Mouse (Mus musculus) embryonic facial prominence, embryonic 12.5 days (tissue): Measurements from ENCODE around the gene Pde6h. TPM values are rescaled to one million over a fixed set of nuclear protein-coding genes. Genes with fewer than 3 reads are reported as not detected.
"Not testable (repeated sequence)": the region's sequence is repeated elsewhere in the genome, so short reads cannot be mapped to it uniquely, and the experiment has no call there.

ENCODE experiments used
- ATAC-seq: fragments of 200-750 bp; cut with Nextera tagmentation; 2 replicates; pipeline ENCODE4 v1.8.0; 2017; ENCODE audit not compliant: insufficient number of reproducible peaks, insufficient read depth, low FRiP score, low TSS enrichment
- H3K27ac ChIP-seq: fragments of 300-500 bp; sonication (generic); 2 replicates; pipeline ENCODE4 v1.5.1; 2016; ENCODE audit warnings: mild to moderate bottlenecking
- H3K27me3 ChIP-seq: fragments of 300-500 bp; sonication (generic); 2 replicates; pipeline ENCODE4 v1.6.1; 2016; ENCODE audit warnings: mild to moderate bottlenecking, moderate library complexity
- H3K36me3 ChIP-seq: fragments of 300-500 bp; sonication (generic); 2 replicates; pipeline ENCODE4 v1.6.1; 2016; ENCODE audit warnings: mild to moderate bottlenecking
- H3K4me1 ChIP-seq: fragments of 300-500 bp; sonication (generic); 2 replicates; pipeline ENCODE4 v1.6.1; 2016
- H3K4me2 ChIP-seq: fragments of 300-500 bp; sonication (generic); replicated peaks from 2 replicates; pipeline ENCODE4 v1.6.1; 2016; ENCODE audit warnings: mild to moderate bottlenecking, moderate library complexity
- H3K4me3 ChIP-seq: fragments of 300-500 bp; sonication (generic); 2 replicates; pipeline ENCODE4 v1.5.1; 2016; ENCODE audit warnings: mild to moderate bottlenecking
- H3K9ac ChIP-seq: fragments of 300-500 bp; sonication (generic); 2 replicates; pipeline ENCODE4 v1.6.1; 2016; ENCODE audit warnings: mild to moderate bottlenecking, moderate library complexity
- H3K9me3 ChIP-seq: fragments of 300-500 bp; sonication (generic); 2 replicates; pipeline ENCODE4 v1.6.1; 2016; ENCODE audit warnings: mild to moderate bottlenecking, moderate library complexity
- WGBS: fragments of 180-500 bp; shearing (Covaris S2); methylation state at CpG from one replicate; pipeline ENCODE4 v1.1.7; 2016; 5-methylcytosine and 5-hydroxymethylcytosine counted together
- polyA plus RNA-seq: library from polyadenylated mRNA; unstranded; fragments of >200 nt; fragmentation: Nextera tagmentation; extraction: Ambion mirVana; gene quantifications from 2 replicates; pipeline ENCODE4 v1.2.1, GENCODE M21; 2016

The Pde6h gene
- not detected in 2 replicates for polyA plus RNA-seq

DNA sequence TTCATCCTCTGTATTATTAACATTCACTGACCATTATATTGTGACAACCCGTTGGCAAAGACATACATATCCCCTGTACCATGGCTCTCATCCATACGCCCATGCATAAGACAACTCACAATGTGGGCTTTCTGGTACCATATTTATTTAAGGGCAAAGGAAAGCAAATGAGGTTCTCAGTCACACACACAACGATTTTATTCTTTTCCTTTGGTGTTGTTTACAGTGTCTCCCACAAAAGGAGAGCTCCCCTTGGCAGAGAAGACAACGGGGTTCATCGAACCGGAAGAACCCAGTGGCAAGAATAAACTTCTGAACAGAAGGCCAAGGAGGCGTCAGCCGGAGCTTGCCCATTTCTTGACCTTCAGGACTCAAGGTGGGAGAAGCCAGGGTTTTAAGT is at the start of gene Pde6h:
TSS of gene Pde6h (plus strand) at position 301 of the 400 bp plus-strand sequence.
- Histone ChIP-seq H3K4me3 (no peak within 1 kb of the TSS), H3K27me3 (no peaks in the 10 kb centered on the region), H3K9ac (no peak within 1 kb of the TSS), H3K27ac (no peak within 1 kb of the TSS), H3K36me3 (no peaks in the 10 kb centered on the region), H3K4me1 (no peaks in the 10 kb centered on the region), H3K9me3 (no peaks in the 10 kb centered on the region), H3K4me2 (no peak within 1 kb of the TSS)
- WGBS = 92% methylated on average over 8 of the region's 8 CpGs
- no peak for ATAC-seq

GRCm38 (mm10) chr6:136874599-136874998 is 49.0 kb upstream of the Pde6h start:
- no peak overlapping the region for H3K9ac ChIP-seq
- no peaks in the 10 kb centered on the region for H3K27me3 ChIP-seq
- H3K4me3 ChIP-seq = no peak overlapping the region
- 35% methylated on average over 8 of the region's 8 CpGs for WGBS
- peaks cover 17% of the 10 kb centered on the region for H3K4me1 ChIP-seq
- peak overlapping the region; percentile 57; the same call in 1 of the 2 replicates for H3K27ac ChIP-seq
- peak overlapping the region; percentile 29 for H3K4me2 ChIP-seq
- ATAC-seq = no peak
- no peaks in the 10 kb centered on the region for H3K9me3 ChIP-seq
- no peaks in the 10 kb centered on the region for H3K36me3 ChIP-seq

- H3K27ac ChIP-seq = peak within 1 kb of the TSS; percentile 58
- peak within 1 kb of the TSS; percentile 31; the same call in 1 of the 2 replicates for H3K9ac ChIP-seq
- peak; percentile 74; the same call in 1 of the 2 replicates for ATAC-seq
- no peaks in the 10 kb centered on the region for H3K27me3 ChIP-seq
- H3K4me2 ChIP-seq = peak within 1 kb of the TSS; percentile 32
- 22% methylated on average over 9 of the region's 9 CpGs for WGBS
- H3K36me3 ChIP-seq = no peaks in the 10 kb centered on the region
- peak within 1 kb of the TSS; percentile 21 for H3K4me3 ChIP-seq
- H3K4me1 ChIP-seq = peaks cover 17% of the 10 kb centered on the region
- H3K9me3 ChIP-seq = no peaks in the 10 kb centered on the region
These were observed 48.0 kb upstream of the Pde6h start, which contains the start of gene Mgp for GRCm38 (mm10) chr6:136875670-136876069. TSS of gene Mgp (minus strand) at chr6:136875823.

DNA sequence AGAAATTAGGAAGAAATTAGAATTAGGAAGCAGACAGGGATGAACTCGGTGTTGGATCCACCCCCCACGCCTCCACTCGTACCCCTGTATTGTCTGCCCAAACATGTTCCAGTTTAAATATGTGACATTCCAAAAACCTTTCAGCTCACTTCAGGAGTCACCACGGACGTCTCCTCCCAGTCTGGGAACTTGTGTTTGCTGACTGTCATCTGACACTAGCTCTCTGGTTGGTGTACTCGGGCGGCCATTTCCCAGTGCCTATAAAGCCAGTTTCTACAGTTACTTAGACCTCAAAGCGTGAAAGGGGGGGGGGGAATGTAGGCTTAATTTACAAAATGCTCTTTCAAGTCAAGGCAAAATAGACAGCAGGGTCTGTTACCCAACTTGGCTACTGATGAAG is 42.0 kb upstream of the Pde6h start:
- H3K36me3 ChIP-seq = no peaks in the 10 kb centered on the region
- H3K4me2 ChIP-seq = no peak overlapping the region
- 0 out of 2 replicates have a peak, but pooled peaks cover 4% of the 10 kb centered on the region for H3K4me1 ChIP-seq
- ATAC-seq = no peak
- no peak overlapping the region for H3K9ac ChIP-seq
- no peak overlapping the region for H3K4me3 ChIP-seq
- H3K27me3 ChIP-seq = no peaks in the 10 kb centered on the region
- 45% methylated on average over 8 of the region's 8 CpGs for WGBS
- no peaks in the 10 kb centered on the region for H3K9me3 ChIP-seq
- 0 out of 2 replicates have a peak overlapping the region, but pooled peaks have one; percentile 11 for H3K27ac ChIP-seq

DNA sequence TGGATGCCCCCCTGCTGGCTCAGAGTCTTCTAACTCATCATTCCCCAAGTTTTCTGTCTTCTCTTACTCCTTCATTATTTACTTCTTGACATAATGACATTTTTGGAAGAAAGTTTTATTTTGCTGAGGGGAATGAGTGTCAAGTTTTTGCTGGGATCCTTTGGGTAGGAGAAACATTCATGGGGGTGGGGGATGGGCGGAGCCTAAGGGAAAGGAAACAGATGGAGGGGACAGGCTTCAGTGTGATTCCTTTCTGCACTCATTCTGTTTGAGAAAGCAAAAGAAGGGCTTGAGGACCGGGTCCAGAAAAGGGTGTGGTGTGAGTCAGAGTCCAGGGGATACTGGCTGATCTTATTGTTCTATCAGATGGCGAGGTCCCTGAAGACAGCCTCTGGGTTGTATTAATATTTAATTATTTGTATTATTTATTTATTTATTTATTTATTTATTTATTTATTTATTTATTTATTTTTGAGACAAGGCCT is 40.2 kb upstream of the Pde6h start:
- WGBS = 71% methylated on average over 3 of the region's 3 CpGs
- H3K4me3 ChIP-seq = no peak overlapping the region
- no peak for ATAC-seq
- no peak overlapping the region for H3K27ac ChIP-seq
- no peak overlapping the region for H3K9ac ChIP-seq
- H3K27me3 ChIP-seq = no peaks in the 10 kb centered on the region
- no peaks in the 10 kb centered on the region for H3K9me3 ChIP-seq
- H3K4me2 ChIP-seq = no peak overlapping the region
- H3K36me3 ChIP-seq = no peaks in the 10 kb centered on the region
- 0 out of 2 replicates have a peak, but pooled peaks cover 4% of the 10 kb centered on the region for H3K4me1 ChIP-seq

DNA sequence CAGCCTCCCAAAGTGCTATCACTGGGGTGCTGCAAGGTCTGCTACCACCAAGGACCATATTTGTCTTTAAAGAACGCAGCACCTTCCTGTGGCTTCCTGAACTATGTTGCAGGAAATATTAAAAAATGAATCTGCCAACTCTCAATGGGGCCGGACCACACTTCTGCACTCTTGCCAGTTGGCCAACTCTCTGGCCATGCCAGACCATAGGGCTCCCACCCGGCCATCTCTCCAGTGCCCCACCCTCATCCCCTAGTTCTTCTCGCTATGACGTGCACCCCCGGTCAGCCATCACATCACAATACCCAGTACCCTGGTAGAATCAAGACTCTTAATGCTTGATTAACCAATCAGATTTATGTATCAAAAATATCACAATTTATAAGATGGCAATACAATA is 39.7 kb upstream of the Pde6h start:
- 91% methylated on average over 6 of the region's 6 CpGs for WGBS
- Histone ChIP-seq H3K4me2 (no peak overlapping the region), H3K9ac (no peak overlapping the region)

GRCm38 (mm10) chr6:136884766-136885165 is 38.9 kb upstream of the Pde6h start:
- not testable (repeated sequence) for H3K27me3 ChIP-seq, H3K9ac ChIP-seq, H3K4me1 ChIP-seq, H3K9me3 ChIP-seq, H3K4me3 ChIP-seq, H3K36me3 ChIP-seq, ATAC-seq, H3K4me2 ChIP-seq, H3K27ac ChIP-seq
- WGBS = 67% methylated on average over 1 of the region's 1 CpGs

More for the DNA sequence above, 39.7 kb upstream of the Pde6h start:
- no peaks in the 10 kb centered on the region for H3K27me3 ChIP-seq
- 0 out of 2 replicates have a peak, but pooled peaks cover 4% of the 10 kb centered on the region for H3K4me1 ChIP-seq
- H3K36me3 ChIP-seq = no peaks in the 10 kb centered on the region
- no peak overlapping the region for H3K27ac ChIP-seq
- no peaks in the 10 kb centered on the region for H3K9me3 ChIP-seq
- no peak overlapping the region for H3K4me3 ChIP-seq
- ATAC-seq = no peak

DNA sequence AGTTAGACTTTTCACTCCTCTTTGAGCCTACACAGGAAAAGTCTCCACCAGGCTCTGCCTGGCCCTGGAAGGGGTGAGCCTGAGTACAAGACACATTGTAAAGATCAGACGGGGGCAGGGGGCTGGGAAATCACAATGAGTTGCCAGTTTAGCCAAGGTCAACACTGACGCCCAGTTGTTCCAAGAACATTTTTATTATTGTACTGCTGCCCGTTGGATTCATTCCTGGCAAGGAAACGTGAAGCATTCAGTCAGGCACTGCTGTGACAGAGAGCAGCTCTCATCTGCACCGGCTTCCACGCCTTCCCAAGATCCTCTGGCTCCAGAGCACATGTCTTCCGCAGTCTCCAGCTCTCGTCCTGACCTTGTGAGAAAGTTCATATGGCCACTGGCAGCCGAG is 35.8 kb upstream of the Pde6h start:
- no peak for ATAC-seq
- Histone ChIP-seq H3K4me2 (no peak overlapping the region), H3K36me3 (no peaks in the 10 kb centered on the region), H3K4me1 (no peaks in the 10 kb centered on the region), H3K9me3 (no peaks in the 10 kb centered on the region), H3K27me3 (no peaks in the 10 kb centered on the region), H3K27ac (no peak overlapping the region), H3K9ac (no peak overlapping the region), H3K4me3 (no peak overlapping the region)
- WGBS = 65% methylated on average over 9 of the region's 9 CpGs

DNA sequence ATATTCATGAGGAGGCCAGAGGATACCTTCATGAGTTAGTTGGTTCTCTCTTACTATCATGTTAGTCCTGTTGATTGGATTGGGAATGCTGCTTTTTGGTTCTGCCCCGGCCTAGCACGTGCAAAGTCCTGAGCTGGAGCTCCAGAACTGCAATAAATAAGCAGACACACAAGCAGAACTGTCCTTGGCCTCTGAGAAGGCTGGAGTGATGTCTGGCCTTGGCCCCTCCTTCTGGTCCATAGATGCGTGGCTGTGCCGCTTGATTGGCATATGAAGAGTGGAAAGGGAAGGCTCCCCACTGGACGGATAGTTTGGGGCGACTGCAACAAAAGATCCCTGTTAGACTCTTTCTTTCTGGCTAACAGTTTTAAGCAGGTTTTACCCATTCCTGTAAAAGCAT is 34.6 kb upstream of the Pde6h start:
- Histone ChIP-seq H3K4me3 (no peak overlapping the region), H3K4me2 (no peak overlapping the region), H3K4me1 (no peaks in the 10 kb centered on the region), H3K36me3 (no peaks in the 10 kb centered on the region), H3K9ac (no peak overlapping the region), H3K27ac (no peak overlapping the region), H3K27me3 (no peaks in the 10 kb centered on the region), H3K9me3 (no peaks in the 10 kb centered on the region)
- no peak for ATAC-seq
- whole genome bisulfite sequencing = 88% methylated on average over 6 of the region's 6 CpGs

DNA sequence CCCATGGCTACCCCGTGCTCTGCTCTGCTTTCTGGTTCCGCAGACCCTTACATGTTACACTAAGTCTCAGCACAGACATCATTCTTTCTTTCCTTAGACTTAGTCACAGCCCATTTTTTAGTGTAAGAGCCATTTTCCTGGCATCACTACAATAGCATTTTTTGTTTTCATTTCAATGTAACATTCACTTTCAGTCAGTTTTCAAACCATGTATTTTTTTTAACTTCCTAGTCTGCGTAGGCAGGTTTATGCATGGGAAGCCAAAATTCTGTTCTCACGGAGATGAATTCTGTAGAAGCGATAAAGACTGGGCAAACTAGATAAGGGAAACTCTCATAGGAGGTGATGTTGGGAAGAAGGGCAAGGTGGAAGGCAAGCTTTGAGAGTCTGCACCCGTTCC is 34.1 kb upstream of the Pde6h start:
- Histone ChIP-seq H3K9me3 (no peaks in the 10 kb centered on the region), H3K27me3 (no peaks in the 10 kb centered on the region), H3K4me1 (0 out of 2 replicates have a peak, but pooled peaks cover 4% of the 10 kb centered on the region), H3K4me3 (no peak overlapping the region), H3K27ac (no peak overlapping the region), H3K9ac (no peak overlapping the region), H3K4me2 (no peak overlapping the region), H3K36me3 (no peaks in the 10 kb centered on the region)
- no peak for ATAC-seq
- WGBS = 93% methylated on average over 6 of the region's 6 CpGs

DNA sequence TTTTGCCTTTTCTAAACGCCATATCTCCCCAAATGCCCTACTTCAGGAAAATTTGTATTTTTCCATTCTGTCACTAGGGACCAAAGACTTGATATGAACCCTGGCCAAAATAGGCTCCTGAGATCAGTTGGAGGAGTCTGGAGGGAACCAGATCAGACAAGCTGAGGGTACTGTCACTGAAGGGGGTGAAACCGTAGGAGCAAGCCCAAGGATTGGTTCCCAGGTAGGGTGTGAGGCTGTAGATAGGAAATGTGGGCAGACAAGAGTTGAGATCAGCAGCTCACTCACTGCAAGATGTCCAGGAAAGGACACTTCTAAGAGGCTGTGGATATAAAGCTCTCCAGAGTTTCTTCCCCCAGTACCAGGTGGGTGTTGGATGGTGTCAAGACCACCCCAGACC is 31.6 kb upstream of the Pde6h start:
- Histone ChIP-seq H3K27me3 (no peaks in the 10 kb centered on the region), H3K4me3 (no peak overlapping the region), H3K4me2 (no peak overlapping the region), H3K4me1 (0 out of 2 replicates have a peak, but pooled peaks cover 4% of the 10 kb centered on the region), H3K27ac (no peak overlapping the region), H3K36me3 (no peaks in the 10 kb centered on the region), H3K9me3 (no peaks in the 10 kb centered on the region), H3K9ac (no peak overlapping the region)
- 81% methylated on average over 2 of the region's 2 CpGs for whole genome bisulfite sequencing
- ATAC-seq = no peak

DNA sequence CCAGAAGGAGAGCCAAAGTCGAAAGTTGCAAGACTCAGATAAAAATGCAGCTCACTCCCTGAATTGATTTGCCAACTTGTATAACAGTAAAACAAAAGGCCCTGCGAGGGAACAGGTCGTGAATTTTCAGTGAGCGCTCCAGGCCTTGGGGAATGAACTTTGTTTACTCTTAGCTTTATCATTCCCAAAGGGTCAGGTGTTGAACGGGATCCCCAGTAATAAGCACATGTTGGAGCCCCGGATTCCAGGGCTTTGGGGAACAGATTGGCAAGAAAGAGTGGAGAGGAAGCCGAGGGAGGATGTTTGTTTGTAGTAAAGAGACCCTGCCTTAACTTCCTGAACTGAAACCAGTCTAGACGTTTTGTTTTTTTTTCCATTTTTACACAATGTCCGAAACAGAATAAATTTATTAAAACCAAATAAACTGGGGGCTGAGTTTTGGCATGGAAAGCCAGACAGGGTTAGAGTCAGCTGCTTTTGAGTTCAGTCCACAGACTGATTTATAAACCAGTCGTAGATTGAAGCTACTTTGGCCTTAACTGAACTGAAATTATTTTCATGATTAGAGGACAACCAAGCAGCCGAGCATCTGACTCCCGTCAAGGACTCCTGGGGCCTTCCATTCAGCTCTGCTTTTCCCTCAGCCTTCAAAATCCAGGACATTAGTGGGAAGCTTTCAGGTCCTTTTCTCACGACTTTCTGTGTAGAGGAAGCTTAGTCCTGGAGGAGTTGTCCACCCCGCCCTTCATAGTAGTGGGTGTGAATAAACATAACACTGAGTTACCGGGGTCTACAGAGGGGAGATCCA is 28.9 kb upstream of the Pde6h start:
- H3K36me3 ChIP-seq = no peaks in the 10 kb centered on the region
- H3K9me3 ChIP-seq = no peaks in the 10 kb centered on the region
- H3K4me1 ChIP-seq = 0 out of 2 replicates have a peak, but pooled peaks cover 4% of the 10 kb centered on the region
- no peak overlapping the region for H3K4me2 ChIP-seq
- no peak for ATAC-seq
- no peak overlapping the region for H3K4me3 ChIP-seq
- H3K27me3 ChIP-seq = no peaks in the 10 kb centered on the region
- 54% methylated on average over 15 of the region's 15 CpGs for WGBS
- H3K27ac ChIP-seq = no peak overlapping the region
- no peak overlapping the region for H3K9ac ChIP-seq
